Mouse (Mus musculus): ENCODE results near the gene Klhdc1.

DNA sequence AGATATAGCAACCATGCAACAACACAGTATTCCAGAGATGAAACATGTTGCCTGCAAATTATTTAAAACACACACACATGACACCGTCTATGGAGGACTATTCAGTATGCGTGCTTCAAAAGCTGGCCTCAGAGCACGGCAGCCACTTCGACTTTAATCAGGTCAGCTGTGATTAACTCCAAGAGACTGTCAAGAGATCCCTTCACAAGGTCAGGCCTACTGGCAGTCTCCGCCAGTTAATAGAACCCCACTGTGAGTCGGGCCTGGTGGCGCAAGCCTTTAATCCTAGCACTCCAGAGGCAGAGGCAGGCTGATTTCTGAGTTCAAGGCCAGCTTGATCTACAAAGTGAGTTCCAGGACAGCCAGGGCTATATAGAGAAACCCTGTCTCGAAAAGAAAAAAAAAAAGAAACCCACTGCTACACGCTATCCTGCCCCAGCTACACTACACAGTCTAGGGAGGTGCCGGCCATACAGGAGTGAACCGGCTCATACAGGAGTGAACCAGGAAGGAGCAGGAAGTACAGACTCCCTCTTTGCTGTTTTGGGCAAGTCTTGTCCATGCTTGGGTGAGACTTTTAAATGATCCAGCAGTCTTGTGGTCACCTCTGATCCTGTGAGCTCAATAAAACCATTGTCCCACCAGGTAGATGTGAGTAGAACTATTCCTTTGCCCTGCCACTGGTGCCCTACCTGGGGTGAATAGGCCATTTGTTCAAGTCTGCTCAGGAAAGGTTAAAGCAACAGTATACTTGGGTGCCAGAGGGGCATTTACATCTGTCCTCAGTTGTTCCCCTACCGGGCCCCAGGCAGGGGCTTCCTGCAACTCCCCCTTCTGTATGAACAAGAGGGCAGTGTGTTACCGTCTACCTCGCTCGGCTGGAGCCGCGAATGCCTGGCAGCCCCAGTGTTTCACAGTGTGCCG lies 30.7 kb upstream of the Klhdc1 start:
- TF ChIP-seq CTCF (IDR thresholded peaks at IDR 0.05; ENCODE audit: borderline replicate concordance, insufficient read depth, low read length) (no peak), POLR2A (IDR thresholded peaks at IDR 0.05; ENCODE audit: low read depth, low read length) (no peak)

Measured in embryonic fibroblast, embryonic 13.5 days (primary cell).